Mouse (Mus musculus): ENCODE data around the gene Fkbp15. TPM values are rescaled to one million over a fixed set of nuclear protein-coding genes. Genes with fewer than 3 reads are reported as not detected.

Fkbp15 gene
- polyA plus RNA-seq, 1 experiment = 21.6 TPM

- no peaks in the 10 kb centered on the region; the same call in 1 of the 2 replicates for H3K4me1 ChIP-seq (ENCODE audit: control insufficient read depth, insufficient read depth, insufficient read length, low read length)
- H3K36me3 ChIP-seq (ENCODE audit: control insufficient read depth, insufficient read depth, low read length) = peaks cover 25% of the 10 kb centered on the region
- H3K27me3 ChIP-seq (ENCODE audit: control insufficient read depth, insufficient read depth, low read length) = no peaks in the 10 kb centered on the region
- no peak for TF ChIP-seq POLR2A (IDR thresholded peaks at IDR 0.05; ENCODE audit: low read depth, low read length)
- TF ChIP-seq CTCF (IDR thresholded peaks at IDR 0.05; ENCODE audit: extremely low read depth, insufficient read length, insufficient replicate concordance, low read depth, low read length) = no peak
- WGBS = 80% methylated on average over 10 of the region's 10 CpGs
- H3K4me3 ChIP-seq (ENCODE audit: low read depth, low read length) = no peak overlapping the region
- H3K27ac ChIP-seq (ENCODE audit: insufficient read depth, low read depth, low read length) = no peak overlapping the region
These were observed 67.0 kb downstream of the Fkbp15 start for GRCm38 (mm10) chr4:62293219-62293861.

GRCm38 (mm10) chr4:62292461-62293180, 67.7 kb downstream of the Fkbp15 start:
- Histone ChIP-seq H3K4me3 (ENCODE audit: low read depth, low read length) (no peak overlapping the region), H3K27me3 (ENCODE audit: control insufficient read depth, insufficient read depth, low read length) (no peaks in the 10 kb centered on the region), H3K27ac (ENCODE audit: insufficient read depth, low read depth, low read length) (no peak overlapping the region), H3K4me1 (ENCODE audit: control insufficient read depth, insufficient read depth, insufficient read length, low read length) (no peaks in the 10 kb centered on the region; the same call in 1 of the 2 replicates), H3K36me3 (ENCODE audit: control insufficient read depth, insufficient read depth, low read length) (peaks cover 21% of the 10 kb centered on the region)
- 83% methylated on average over 8 of the region's 8 CpGs for WGBS
- no peak for TF ChIP-seq POLR2A (IDR thresholded peaks at IDR 0.05; ENCODE audit: low read depth, low read length)
- no peak for TF ChIP-seq CTCF (IDR thresholded peaks at IDR 0.05; ENCODE audit: extremely low read depth, insufficient read length, insufficient replicate concordance, low read depth, low read length)

GRCm38 (mm10) chr4:62290816-62291505, 69.4 kb downstream of the Fkbp15 start:
- H3K36me3 ChIP-seq (ENCODE audit: control insufficient read depth, insufficient read depth, low read length) = peaks cover 10% of the 10 kb centered on the region; the same call in 1 of the 2 replicates
- H3K27ac ChIP-seq (ENCODE audit: insufficient read depth, low read depth, low read length) = no peak overlapping the region
- H3K4me3 ChIP-seq (ENCODE audit: low read depth, low read length) = no peak overlapping the region
- H3K4me1 ChIP-seq (ENCODE audit: control insufficient read depth, insufficient read depth, insufficient read length, low read length) = peaks cover 2% of the 10 kb centered on the region; the same call in 1 of the 2 replicates
- TF ChIP-seq POLR2A (IDR thresholded peaks at IDR 0.05; ENCODE audit: low read depth, low read length) (no peak), CTCF (IDR thresholded peaks at IDR 0.05; ENCODE audit: extremely low read depth, insufficient read length, insufficient replicate concordance, low read depth, low read length) (no peak)
- no peaks in the 10 kb centered on the region for H3K27me3 ChIP-seq (ENCODE audit: control insufficient read depth, insufficient read depth, low read length)
- WGBS = 89% methylated on average over 9 of the region's 9 CpGs

GRCm38 (mm10) chr4:62289226-62289625, 71.1 kb downstream of the Fkbp15 start:
- WGBS = 90% methylated on average over 7 of the region's 7 CpGs
- no peak overlapping the region for H3K27ac ChIP-seq (ENCODE audit: insufficient read depth, low read depth, low read length)
- no peak overlapping the region for H3K4me3 ChIP-seq (ENCODE audit: low read depth, low read length)
- no peak for TF ChIP-seq POLR2A (IDR thresholded peaks at IDR 0.05; ENCODE audit: low read depth, low read length)
- TF ChIP-seq CTCF (IDR thresholded peaks at IDR 0.05; ENCODE audit: extremely low read depth, insufficient read length, insufficient replicate concordance, low read depth, low read length) = no peak
- H3K27me3 ChIP-seq (ENCODE audit: control insufficient read depth, insufficient read depth, low read length) = no peaks in the 10 kb centered on the region
- H3K4me1 ChIP-seq (ENCODE audit: control insufficient read depth, insufficient read depth, insufficient read length, low read length) = peaks cover 3% of the 10 kb centered on the region; the same call in 1 of the 2 replicates
- H3K36me3 ChIP-seq (ENCODE audit: control insufficient read depth, insufficient read depth, low read length) = 0 out of 2 replicates have a peak, but pooled peaks cover 6% of the 10 kb centered on the region

GRCm38 (mm10) chr4:62286992-62287900, 73.1 kb downstream of the Fkbp15 start:
- Histone ChIP-seq H3K4me1 (ENCODE audit: control insufficient read depth, insufficient read depth, insufficient read length, low read length) (peaks cover 3% of the 10 kb centered on the region; the same call in 1 of the 2 replicates), H3K4me3 (ENCODE audit: low read depth, low read length) (peak overlapping the region; percentile 80), H3K27ac (ENCODE audit: insufficient read depth, low read depth, low read length) (no peak overlapping the region), H3K27me3 (ENCODE audit: control insufficient read depth, insufficient read depth, low read length) (no peaks in the 10 kb centered on the region), H3K36me3 (ENCODE audit: control insufficient read depth, insufficient read depth, low read length) (no peaks in the 10 kb centered on the region)
- WGBS = 4% methylated on average over 12 of the region's 12 CpGs
- TF ChIP-seq CTCF (IDR thresholded peaks at IDR 0.05; ENCODE audit: extremely low read depth, insufficient read length, insufficient replicate concordance, low read depth, low read length) (no peak), POLR2A (IDR thresholded peaks at IDR 0.05; ENCODE audit: low read depth, low read length) (no peak)

- H3K27ac ChIP-seq (ENCODE audit: insufficient read depth, low read depth, low read length) = 0 out of 2 replicates have a peak overlapping the region, but pooled peaks have one; percentile 9
- no peaks in the 10 kb centered on the region for H3K27me3 ChIP-seq (ENCODE audit: control insufficient read depth, insufficient read depth, low read length)
- peak overlapping the region; percentile 80 for H3K4me3 ChIP-seq (ENCODE audit: low read depth, low read length)
- WGBS = under 1% methylated on average over 55 of the region's 55 CpGs
- TF ChIP-seq CTCF (IDR thresholded peaks at IDR 0.05; ENCODE audit: extremely low read depth, insufficient read length, insufficient replicate concordance, low read depth, low read length) (no peak), POLR2A (IDR thresholded peaks at IDR 0.05; ENCODE audit: low read depth, low read length) (peak; percentile 79; the same call in 1 of the 2 replicates)
- H3K36me3 ChIP-seq (ENCODE audit: control insufficient read depth, insufficient read depth, low read length) = no peaks in the 10 kb centered on the region
- H3K4me1 ChIP-seq (ENCODE audit: control insufficient read depth, insufficient read depth, insufficient read length, low read length) = peaks cover 3% of the 10 kb centered on the region; the same call in 1 of the 2 replicates
These were observed 73.9 kb downstream of the Fkbp15 start for GRCm38 (mm10) chr4:62286257-62286991.

Measured in small intestine, adult 2 months (tissue).